Mouse (Mus musculus) right cerebral cortex, postnatal 36 days (tissue): ENCODE results near the gene Gpr179.
"Not testable (repeated sequence)": the region's sequence is repeated elsewhere in the genome, so short reads cannot be mapped to it uniquely, and the experiment has no call there.

Experiments used
- DNase-seq, 2 experiments: peaks; one replicate each; pipeline ENCODE4 v3.0.0; 2022; ENCODE audit warnings: low spot score in 2 of 2, mixed read lengths in 1 of 2

Gene Gpr179

DNA sequence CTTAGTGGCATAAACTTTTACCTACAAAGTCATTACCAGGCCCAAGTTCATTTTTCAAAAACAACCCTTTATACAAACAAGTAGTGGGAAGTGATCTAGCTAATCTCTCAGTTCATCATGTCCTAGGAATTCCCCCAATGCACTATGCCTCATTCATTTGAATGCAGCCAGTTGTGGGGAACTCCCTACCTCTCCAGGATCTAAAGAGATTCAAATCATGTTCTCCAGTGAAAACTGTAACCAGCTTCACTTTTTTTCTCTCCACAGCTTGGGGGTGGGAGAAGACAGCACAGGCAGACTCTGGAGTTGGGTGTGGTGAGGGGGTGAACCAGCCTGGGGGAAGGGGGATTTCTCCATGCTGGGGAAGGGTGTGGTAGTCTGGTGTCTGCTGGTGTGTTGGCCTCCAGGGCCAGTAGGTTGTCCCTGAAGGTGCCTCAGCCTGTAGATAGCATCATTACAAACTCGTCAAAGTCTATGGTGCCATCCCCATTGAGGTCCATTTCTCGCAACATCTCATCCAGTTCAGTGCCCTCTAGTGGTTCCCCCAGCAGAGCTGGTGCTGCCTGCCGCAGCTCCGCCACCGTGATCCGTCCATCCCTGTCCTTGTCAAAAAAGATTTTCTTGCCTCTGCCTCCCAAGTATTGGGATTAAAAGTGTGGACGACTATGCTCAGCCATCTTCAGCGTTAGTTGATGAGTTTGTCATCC, 29.8 kb downstream of the Gpr179 start:
- DNase-seq, result not testable (repeated sequence)

DNA sequence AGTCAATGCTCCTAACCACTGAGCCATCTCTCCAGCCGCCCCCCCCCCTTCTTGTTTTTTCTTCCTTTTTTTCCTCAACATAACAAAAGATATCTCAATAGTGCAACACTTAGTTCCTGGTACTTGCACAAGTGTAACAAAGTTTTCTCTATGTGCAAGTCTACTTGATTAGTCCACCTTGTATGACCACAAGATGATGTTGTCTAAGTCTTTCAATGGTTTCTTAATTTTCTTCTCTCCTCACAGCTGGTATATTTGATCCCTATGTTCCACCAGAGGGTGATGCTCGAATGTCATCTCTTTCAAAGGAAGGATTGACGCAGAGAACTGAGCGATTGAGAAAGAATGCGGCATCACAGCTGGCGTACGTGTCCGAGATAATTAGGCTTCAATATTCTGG, 30.7 kb downstream of the Gpr179 start:
- DNase-seq, result no peak

DNA sequence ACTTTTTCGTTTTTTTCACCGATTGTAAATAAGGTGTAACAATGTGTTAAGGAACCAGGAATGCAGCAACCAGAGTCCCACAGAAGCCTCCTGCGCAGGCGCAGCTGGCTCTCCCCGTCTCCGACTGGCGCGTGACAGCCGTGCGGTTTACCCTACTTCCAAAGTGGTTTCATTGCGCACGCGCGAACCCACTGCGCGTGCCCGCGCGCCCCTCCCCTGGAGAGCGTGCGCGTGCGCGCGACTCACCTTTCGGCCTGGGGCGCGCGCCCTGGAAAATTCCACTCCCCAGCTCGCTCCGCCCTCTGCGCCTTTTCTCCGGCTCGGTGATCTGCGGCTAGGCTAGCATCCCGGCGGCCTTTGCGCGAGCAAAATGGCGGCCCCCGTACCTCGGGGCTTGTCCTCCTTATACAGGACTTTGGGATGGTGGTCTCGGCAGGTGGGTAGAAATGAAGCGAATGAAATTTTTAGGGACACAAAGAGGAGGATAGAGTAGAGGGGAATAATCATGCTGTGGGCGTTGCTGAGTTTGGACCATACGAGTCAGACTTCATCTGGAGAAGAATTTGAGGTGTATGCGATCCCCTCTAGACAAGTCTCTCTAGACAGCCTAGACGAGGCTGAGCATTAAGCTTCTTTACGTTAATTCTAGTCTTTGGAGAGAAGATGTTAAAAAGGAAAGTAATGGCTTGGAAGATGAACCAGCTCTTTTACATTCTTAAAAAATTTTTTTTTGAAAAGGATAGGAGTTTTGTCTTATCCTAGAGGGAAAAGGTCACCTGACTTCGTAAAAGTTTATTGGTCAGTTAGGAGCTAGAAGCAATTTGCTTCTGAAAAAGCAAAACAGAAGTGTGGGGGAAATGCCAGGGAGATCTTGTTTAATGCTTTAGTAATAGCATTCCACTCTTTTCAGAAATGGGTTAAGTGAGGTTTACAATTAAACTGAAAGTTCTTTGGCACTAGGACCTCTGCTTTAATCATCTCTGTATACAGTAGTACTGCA, 36.1 kb downstream of the Gpr179 start, which contains the start of gene Mrpl45:
Mrpl45 (plus strand) TSS at position 213 of the 1,000 bp plus-strand sequence.
- peak; percentile 97 to 98 for DNase-seq

DNA sequence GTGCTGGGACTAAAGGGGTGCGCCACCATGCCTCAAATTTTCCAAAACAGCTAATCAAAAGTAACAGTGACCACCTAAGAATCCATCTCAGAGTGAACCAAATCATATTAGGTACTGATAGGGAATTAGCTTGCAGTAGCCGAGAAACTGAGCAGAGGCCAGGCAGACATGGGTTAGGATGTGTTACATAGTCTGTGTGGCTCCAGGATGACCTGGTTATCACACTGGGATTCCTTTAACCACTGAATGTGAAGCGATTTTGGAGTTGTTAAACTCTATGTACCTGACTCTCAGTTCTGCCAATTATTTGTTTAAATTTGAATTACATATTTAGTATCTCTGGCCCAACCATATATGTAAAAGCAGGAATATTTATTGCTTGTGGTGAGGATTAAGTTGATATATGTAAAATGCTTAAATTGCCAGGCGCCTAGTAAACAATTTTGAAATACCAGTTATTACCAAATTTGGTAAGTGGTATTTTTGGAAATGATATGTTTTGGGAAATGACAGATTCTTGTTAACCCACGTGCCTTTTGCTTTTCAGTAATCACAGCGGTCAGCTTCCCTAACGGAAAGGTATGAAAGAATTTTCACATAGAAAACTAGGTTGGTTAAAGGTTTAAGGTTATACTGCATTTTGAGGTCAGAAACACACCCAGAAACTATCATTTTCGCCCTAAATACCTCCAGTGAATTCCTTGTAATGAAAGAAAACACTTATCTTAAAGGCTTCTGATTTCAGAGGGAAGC, 37.0 kb downstream of the Gpr179 start:
- no peak for DNase-seq

DNA sequence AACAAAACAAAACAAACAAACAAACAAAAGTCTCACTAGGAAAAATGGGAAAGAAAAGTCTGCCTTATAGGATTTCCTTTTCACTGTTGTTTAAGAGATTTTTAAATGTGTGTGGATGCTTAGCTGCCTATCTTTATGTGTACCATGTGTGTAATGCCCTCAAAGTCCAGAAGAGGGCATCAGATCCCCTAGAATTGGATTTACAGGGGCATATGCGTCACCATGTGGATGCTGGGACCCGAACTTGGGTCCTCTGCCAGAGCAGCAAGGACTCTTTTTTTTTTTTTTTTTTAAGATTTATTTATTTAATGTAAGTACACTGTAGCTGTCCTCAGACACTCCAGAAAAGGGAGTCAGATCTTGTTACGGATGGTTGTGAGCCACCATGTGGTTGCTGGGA, 37.8 kb downstream of the Gpr179 start:
- DNase-seq, result no peak

DNA sequence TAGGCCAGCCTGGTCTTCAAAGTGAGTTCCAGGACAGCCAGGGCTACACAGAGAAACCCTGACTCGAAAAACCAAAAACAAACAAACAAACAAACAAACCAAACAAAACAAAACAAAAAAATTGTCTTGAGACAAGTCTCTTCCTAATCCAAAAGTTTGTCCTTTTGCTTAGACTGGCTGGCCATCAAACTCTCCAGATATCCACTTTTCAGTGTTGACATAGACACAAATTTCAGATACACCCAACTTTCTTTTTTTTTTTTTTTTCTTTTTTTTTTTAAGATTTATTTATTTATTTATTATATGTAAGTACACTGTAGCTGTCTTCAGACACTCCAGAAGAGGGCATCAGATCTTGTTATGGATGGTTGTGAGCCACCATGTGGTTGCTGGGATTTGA, 39.0 kb downstream of the Gpr179 start:
- DNase-seq, result not testable (repeated sequence)

DNA sequence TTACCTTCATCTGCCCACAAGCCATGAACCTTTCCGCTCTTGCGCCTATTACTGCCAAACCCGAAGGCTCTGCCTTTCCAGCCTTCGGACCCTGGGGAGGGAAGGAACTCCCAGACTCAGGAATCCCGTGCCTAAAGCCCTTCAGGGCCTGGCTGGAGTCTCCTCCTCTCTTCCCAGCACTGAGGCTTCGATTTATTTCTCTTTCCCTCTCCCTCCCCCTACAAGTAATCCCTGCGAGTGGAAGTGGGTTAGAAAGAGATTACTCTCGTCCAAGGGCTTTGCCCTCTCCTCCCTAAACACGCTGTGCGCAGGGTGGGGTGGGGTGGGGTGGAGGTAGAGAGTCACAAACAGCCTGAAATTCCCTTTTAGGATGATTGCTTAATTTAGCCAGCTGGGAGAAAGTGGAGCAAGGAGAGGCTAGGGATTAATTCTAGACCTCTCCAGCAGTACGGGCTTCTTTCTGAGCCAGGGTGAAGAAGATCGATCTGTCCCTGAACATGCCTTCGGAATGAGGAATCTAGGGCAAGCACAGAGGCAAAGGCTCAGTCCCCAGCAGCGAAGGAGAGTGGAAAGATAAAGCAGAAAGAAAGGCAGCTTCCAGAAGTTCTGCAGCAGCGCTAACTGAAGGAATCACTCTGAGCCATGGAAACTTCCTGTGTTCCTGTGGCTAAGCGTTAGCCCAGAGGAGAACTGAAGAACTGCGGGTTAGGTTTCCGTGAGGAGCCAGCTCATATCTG, 40.8 kb downstream of the Gpr179 start:
- no peak for DNase-seq

DNA sequence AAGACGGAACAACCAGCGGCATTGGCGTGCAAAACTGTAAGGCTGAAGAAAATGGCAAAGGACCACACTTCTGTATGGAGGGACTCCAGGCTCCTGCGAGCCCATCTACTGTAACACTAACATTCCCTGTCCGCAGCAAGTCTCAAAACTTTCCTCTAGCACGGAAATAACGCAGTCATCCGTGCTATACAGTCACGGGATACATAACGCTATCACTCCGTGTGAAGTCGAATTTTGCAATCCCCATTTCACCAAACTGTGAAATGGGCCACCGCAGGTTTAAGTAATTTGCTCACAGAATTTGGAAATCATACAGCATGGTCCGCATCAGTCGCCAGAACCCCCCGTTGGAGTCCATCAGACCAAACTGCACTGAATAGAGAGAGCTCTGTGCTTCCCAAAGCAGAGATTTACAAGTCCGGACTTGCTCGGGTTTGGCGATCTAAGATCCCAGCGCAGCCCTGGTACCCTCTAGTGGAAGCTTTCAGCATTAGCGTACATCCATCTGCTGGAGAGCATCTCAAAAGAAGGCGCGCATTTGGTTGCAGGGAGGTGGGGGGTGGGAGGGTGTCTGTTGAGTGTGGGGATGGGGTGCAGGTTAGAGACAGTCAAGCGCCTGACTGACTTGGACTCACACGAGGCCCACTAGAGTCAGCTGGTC, 41.8 kb downstream of the Gpr179 start:
- peak; percentile 54 to 66 for DNase-seq

DNA sequence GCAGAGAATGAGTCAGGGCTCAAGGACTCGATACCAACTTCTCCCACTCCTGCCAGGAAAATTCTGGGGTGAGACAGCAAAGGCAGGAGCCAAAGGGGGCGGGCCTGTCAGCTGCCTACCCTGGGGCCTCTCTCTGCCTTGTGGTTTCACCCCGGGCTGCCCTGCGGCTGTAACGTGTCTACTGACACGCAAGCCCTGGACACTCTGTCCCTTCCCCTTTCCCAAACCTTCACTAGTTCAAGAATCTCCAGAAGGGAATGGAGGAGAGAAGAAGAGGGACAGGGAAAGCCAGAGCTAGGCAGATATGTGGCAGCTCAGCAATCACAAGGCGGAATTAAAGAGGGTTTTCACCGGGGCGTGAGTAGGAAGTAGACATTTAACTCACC, 42.4 kb downstream of the Gpr179 start:
- DNase-seq, result no peak

DNA sequence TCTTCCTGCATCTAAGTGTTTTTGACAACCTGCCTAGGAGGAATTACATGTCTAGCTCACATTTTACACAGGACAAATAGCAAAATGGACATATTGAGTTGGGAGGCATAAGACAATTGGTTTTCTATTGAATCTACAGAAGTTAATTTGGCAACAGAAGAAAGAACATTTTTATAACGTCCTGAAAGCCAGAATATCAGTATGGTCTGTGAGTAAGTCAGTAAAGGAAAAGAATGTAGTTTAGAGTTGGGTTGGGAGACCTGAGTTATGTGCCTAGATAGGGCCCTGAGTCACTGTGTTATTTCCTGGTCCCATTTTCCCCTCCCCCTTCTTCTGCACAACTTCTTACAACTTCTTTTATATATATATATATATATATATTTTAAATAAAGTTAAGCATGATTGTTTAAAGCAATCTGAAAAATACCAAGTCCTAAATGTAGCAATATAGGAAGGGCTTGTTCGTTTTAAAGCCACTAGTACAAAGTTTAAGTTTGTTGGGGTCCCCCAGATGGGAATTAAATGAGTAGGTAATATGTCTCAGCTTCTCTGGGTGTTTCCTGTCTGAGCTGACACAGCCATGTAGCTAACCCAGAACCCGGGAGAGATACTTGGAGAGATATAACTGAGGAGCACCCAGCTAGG, 42.9 kb downstream of the Gpr179 start:
- no peak for DNase-seq

DNA sequence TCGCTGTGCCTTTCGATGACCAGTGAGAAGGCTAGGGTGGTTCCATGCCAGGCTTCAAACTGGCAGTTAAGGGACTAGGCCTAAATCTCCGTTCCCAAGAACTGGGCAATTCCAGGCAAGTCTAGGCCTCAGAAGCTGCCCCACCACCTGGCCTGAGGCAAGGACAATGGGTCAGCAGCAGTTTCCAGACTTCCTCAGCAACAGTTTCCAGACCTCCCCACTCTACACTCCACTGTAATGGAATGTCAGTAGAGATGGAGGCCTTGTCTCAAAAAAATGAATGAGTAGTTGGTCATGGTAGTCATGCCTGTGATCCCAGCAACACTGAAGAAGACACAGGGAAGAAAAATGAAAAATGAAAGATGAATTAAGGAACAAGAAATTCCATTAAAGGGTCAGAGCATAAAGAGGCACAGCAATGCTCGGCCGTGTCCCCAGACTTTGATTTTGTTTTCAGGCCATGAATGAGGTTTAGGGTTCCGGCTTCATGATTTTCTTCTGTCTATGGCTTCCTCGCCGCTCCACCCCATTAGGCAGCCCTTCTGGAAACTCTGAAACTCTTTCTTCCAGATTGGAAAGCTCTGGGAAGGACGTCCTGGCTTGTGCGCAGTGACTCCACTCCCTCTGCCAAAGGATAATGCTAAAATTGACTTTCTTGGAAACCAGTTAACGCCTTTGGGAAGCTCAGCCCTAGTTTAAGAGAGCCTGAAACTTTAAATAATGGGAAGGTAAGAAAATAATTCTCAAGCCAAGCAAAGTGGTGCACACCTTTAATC, 44.4 kb downstream of the Gpr179 start:
- no peak for DNase-seq

DNA sequence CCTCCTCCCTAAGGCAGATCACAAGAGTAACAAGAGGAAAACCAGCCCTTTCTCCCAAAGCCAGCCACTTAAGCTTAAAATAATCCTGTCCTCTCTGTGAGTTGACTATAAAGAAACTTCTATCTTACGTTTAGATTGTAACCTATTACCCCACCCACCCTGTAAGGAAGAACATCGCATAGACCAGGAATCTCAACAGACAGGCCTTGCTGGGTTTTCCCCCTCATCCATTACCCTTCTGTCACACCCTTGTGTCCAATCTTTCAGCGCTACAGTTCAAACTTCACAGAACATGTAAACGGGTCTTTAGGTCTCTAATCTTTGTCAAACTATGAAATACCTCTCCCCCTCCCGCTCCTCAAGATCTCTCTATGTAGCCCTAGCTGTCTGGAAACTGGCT, 47.2 kb downstream of the Gpr179 start:
- no peak for DNase-seq

DNA sequence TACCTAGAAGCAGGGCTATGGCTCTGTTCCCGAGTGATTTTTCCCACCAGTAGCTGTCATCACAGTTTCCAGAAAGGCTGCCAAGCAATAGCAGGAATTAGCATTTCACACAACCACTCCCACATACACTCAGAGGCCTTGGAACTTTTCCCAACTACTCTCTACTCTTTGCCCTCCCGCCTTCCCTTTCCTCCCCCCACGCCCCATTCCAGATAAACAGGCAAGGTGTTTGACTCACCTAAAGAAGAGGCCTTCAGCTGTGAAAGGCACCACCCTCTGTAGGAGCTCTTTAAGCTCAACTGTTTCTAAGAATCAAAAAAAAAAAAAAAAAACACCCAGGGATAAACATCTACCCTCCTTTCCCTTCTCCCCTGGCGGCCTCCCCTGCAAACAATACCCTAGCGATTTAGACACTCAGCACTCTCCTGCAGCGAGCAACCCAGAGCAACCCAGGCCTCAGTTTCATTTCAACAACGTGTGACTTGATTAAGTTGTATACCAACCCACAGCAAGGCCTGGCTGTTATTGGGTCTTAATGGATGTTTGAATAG, 49.6 kb downstream of the Gpr179 start:
- DNase-seq, result peak in 1 of 2 experiments; percentile 30

DNA sequence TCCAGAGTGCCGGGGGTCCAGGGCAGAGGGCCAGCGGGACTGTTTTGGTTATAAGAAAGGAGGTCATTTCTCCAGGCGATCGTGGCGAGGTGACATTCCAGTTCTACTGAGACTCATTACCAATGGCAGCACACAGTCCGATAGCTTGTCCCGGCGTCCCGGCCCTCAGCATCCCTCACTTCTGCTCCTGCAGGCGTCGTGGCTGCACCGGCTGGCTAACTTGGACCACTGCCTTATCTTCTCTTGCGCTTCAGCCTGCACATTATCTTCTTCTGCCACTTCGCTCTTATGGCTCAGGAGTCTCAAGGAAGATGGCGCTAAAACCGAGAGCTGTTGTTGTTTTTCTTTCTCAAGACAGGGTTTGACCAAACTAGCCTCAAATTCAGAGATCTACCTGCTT, 50.5 kb downstream of the Gpr179 start:
- DNase-seq, result no peak

DNA sequence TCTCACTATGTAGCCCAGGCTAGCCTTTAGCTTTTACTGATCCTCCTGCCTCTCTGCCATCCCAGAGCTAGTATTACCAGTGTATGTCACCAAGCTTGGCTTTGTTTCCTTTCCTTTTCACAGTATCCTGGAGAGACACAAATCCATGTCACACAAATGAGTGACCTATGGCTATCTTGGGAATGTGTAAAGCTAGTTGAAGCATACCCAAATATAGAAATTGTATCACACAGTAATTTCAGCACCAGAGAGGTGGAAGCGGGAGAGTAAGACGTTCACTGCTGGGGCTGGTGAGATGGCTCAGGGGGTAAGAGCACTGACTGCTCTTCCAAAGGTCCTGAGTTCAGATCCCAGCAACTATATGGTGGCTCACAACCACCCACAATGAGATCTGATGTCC, 51.9 kb downstream of the Gpr179 start:
- DNase-seq, result no peak

DNA sequence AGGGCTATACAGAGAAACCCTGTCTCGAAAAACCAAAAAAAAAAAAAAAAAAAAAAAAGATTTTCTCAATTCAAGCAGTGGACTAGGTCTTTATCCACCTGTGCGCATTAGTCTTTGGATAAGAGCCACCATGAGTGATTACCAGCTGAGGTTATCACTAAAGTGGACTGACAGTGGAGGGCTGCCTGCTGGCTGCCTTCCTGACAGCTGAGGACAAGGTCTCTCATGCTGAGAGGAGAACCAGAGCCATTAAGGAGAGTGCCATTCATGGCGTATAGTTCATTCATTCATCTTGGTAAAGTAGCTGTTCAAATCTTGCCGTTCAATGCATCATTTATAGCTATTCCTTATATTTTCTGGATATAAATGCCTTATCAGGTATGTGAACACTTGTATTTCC, 55.3 kb downstream of the Gpr179 start:
- DNase-seq, result no peak

DNA sequence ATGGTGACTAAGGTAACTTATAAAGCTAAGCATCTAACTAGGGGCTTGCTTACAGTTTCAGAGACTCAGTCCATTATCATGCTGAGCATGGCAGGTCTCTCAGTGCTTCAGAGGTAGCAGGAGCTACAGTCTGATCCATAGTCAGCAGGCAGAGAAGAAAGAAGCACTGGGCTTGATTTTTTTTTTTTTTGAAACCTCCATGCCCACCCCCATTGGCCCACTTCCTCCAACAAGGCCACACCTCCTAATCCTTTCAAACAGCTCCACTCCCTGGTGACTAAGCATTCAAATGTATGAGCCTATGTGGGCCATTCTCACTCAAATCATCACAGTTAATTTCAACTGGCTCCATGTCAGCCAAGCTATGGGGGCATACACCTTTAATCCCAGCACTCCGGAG, 59.1 kb downstream of the Gpr179 start:
- no peak for DNase-seq

DNA sequence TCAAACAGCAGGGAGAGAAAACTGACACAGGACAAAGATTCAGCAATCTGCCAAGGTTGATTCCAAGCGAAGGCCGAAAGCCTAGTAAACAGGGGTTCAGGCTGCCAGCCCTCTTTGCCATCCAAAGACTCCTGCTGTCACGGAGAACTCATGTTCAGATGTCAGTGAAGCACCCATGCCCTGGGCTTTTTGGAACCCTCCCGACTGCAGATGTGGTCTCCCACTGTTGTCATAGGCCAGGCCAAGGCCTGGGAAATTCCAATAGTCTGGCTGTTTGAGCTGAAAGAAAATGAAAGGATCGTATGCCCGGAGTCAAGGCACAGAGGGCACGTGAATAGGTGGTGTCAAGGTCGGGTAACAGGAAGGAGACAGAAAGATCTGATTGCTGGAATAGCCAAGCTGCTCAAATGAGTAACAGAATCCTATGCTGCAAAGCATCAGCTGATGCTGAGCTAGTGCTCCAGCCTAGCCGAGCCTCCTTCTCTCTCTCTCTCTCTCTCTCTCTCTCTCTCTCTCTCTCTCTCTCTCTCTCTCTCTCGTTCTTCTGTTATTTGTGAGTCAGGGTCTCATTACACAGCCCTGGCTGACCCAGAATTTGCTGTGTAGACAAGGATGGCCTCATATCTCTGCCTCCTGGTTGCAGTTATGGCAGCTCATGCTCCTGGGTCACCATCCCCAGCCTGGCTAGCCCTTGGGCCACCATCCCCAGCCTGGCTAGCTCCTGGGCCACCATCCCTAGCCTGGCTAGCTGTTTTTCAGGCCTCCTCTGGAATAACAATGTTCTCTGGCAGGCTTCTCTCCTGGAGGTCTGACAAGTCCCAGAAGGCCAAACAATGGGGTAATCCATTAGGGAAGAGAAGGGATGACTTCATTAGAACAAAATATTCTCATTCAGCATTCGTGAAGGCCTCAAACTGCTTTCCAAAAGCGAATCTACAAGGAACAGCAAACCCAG, 62.3 kb downstream of the Gpr179 start:
- DNase-seq, result no peak
